Mouse (Mus musculus) lung, adult 2 months (tissue): ENCODE measurements around the gene Itfg2.

Experiments
- CTCF ChIP-seq: fragments of 200-500 bp; IDR thresholded peaks from 2 replicates; pipeline ENCODE4 v1.5.1; 2011; ENCODE audit warnings: mild to moderate bottlenecking, low read length, control low read depth; ENCODE audit not compliant: insufficient read depth
- POLR2A ChIP-seq: fragments of 200-500 bp; IDR thresholded peaks from 2 replicates; pipeline ENCODE4 v1.6.1; 2011; ENCODE audit warnings: low read depth, mild to moderate bottlenecking, control low read depth, low read length, borderline replicate concordance; ENCODE audit errors: extremely low read depth

GRCm38 (mm10) chr6:128455835-128456605, 31.3 kb upstream of the Itfg2 start:
- TF ChIP-seq CTCF (no peak), POLR2A (no peak)
